Mouse (Mus musculus): ENCODE measurements around the gene Bcorl1.
"Not testable (repeated sequence)": the region's sequence is repeated elsewhere in the genome, so short reads cannot be mapped to it uniquely, and the experiment has no call there.

Bcorl1 gene

GRCm38 (mm10) chrX:48389380-48389779 is 48.2 kb downstream of the Bcorl1 start:
- DNase-seq (ENCODE audit: low spot score in 2 of 2): no peak

GRCm38 (mm10) chrX:48399994-48400393 is 58.8 kb downstream of the Bcorl1 start:
- DNase-seq (ENCODE audit: low spot score in 2 of 2): no peak

DNA sequence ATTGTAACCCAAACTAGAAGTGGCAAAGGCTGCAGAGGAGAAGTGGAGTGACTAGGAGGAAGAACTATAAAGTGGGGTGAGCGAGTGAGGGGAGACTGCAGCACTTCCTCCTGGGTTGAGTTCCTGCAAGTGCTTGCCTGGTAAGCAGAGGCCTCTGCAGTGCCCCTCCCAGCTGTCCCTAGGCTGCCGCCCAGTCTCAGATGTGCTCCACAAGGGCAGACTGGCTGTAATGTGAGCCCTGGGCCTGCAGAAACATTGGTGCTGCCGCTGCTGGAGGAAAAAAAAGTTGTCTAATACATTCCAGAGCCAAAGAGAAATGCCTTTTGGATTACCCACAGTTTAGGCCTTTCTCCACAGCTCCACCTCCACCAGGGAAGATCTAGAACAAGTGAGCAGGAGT is 64.0 kb downstream of the Bcorl1 start:
- no peak for DNase-seq (ENCODE audit: low spot score in 2 of 2)

DNA sequence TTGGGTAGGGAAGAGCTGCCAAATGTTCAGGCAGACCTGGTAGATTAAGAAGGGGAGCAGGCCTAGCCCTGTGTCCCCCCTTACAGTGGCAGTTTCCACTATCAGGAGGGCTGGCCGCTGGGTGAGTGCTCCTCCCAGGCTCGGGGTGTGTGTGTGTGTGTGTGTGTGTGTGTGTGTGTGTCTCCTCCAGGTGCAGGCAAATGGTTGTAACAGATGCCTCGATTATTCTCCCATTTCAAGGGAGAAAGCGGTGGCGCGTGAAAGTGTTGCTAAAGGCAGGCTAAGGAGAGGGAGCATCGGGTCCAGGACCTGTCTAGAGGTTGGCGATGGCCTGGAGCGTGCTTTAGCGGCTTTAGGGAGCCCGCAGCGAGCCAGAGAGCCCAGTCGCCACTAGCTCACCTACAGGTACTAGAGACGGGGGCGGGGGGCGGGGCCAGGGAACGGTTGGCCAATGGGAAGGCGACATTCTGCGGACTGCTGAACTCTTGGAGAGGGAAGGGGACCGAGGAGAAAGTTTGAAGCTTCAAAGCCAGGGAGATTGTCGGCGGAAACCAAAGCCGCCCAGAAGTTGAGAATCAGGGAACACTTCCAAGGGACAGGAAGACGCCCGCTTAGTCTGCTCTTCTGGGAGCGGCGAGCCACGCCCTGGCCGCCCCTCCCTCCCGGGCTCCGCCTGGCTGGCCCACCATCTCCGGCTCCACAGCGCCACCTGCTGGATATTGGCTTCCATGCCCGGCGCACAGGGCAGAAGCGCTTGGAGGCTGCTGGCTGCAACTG is 68.6 kb downstream of the Bcorl1 start:
- peak; percentile 91 to 92 for DNase-seq (ENCODE audit: low spot score in 2 of 2)

GRCm38 (mm10) chrX:48410388-48410776 is 69.2 kb downstream of the Bcorl1 start:
- no peak for DNase-seq (ENCODE audit: low spot score in 2 of 2)

DNA sequence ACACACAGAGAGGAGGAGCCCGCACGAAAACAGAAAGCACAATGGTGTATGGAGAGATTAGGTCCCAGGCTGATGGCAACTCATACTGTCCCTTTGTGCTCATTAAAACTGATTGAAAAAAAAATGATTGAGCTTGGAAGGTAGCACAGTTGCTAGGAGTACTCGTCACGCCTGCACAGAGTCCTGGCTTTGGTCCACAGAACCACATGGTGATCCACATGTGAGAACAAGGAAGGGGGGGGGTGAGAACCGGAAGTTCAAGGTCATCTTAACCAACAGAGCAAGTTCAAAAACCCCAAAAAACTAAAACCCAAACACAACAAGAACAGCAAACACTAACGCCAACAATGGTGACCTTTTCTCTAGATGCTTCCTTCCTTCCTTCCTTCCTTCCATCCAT is 71.5 kb downstream of the Bcorl1 start:
- no peak for DNase-seq (ENCODE audit: low spot score in 2 of 2)

- DNase-seq (ENCODE audit: low spot score in 2 of 2): no peak
These were observed 73.1 kb downstream of the Bcorl1 start for GRCm38 (mm10) chrX:48414291-48414690.

DNA sequence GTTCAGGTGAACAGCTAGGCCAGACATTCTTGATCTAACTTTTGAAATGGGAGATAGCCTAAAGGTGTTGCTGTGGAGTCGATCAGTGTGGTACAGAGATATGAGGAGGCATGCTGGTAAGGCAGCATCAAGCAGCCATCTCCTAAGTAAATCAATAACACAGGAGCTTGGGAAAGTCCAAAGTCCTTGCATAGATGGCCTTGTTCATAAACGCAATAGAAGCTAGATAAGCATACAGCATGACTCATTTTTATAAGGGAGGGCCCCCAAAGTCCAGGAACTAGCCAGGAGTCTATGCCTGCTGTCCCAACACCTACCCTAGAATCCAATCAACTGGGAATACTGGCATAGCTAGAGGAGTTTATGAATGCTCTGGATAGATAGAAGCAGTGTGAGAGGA is 77.3 kb downstream of the Bcorl1 start:
- no peak for DNase-seq (ENCODE audit: low spot score in 2 of 2)

DNA sequence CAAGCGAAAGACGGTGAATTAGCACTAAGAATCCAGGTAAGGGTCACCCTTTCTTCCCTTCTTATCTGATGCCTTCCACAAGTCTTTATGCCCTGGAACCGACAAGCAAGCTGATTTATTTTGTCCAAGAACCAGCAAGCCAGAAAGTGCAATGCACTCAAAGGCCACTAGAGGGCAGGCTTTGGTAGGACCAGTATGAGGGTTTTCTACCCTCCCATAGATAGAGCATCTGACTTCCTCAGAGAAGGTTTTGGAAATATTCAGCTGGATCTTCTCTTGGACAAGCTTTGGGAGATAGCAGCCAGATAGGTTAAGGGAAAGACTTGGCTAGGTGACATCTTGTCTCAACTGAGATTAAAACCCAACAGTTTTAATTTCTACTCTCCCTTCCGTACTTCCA is 81.8 kb downstream of the Bcorl1 start:
- peak; percentile 51 to 78 for DNase-seq (ENCODE audit: low spot score in 2 of 2)

GRCm38 (mm10) chrX:48423671-48424070 is 82.5 kb downstream of the Bcorl1 start:
- DNase-seq (ENCODE audit: low spot score in 2 of 2): no peak

GRCm38 (mm10) chrX:48424583-48424982 is 83.4 kb downstream of the Bcorl1 start:
- peak; percentile 18 to 60 for DNase-seq (ENCODE audit: low spot score in 2 of 2)

DNA sequence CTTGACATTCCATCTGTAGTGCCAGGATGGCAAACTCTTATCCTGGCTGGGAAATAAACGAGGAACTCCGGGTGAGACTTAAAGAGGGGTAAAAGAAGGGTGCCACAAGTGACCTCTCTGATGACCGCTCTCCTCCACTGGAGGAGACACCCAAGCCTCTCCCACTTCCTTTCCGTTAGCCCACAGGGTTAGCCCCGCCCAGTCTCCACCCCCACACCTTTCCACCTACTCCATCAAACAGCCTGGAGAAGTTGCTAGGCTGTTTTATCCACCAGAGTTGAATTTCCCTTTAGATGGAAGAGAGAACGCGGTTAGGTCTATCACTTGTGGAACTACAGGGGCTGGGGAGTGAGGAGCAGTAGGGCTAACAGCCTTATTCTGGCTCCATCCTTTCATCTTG is 84.1 kb downstream of the Bcorl1 start:
- peak; percentile 20 to 53 for DNase-seq (ENCODE audit: low spot score in 2 of 2)

- DNase-seq (ENCODE audit: low spot score in 2 of 2): no peak
These were observed 87.1 kb downstream of the Bcorl1 start for GRCm38 (mm10) chrX:48428241-48428640.

DNA sequence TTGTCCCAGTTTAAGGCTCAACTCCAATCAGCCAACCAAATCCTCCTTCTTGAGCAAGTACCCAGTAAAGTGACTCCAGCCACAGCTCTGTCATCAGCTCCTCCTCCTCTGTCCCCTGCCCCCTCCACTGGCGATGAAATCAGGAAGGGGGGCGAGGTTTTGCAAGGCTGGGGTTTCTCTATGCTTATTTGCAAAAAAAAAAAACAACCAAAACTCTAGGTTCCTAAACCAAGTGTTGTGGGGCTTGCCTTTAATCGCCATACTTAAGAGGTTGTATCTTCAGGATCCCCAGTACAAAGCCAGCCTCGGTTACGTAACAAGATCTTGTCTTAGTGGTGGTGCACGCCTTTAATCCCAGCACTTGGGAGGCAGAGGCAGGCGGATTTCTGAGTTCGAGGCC is 87.5 kb downstream of the Bcorl1 start:
- DNase-seq (ENCODE audit: low spot score in 2 of 2): no peak

DNA sequence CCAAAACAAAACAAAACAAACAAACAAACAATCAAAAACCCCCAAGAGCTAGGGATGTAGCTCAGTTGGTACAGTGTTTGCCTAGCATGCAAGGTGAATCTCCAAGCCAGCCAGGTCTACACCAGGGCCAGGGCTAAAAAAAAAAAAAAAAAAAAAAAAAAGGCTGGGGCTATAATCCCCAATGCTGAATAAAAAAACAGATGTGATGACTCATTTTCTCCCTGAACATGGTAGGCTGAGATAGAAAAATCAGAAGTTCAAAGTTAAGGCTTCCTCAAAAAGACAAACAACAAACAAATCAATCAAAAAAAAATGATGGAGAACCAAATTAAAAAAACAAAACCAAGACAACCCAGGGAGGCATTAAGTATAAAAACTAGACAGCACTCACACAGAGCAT is 87.9 kb downstream of the Bcorl1 start:
- DNase-seq (ENCODE audit: low spot score in 2 of 2): no peak

DNA sequence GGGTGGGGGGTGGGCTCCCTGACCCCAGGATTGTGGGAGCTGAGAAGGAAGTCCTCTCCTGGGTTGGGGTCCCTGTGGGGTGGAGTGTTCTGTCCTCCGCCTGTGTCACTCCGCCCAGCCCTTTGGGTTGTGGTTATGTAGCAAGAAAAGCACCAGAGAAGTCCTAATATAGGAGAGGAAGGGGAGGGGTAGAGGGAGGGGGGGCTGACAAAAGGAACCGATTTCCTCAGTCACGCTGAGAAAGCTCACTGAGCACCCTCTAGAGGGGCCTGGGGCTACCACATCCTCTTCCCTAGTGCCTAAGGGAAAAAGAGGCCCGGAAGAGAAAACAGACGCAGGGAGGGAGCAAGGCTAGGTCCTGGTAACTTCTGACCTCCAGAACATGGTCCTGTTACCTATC is 88.4 kb downstream of the Bcorl1 start:
- DNase-seq (ENCODE audit: low spot score in 2 of 2): peak in 1 of 2 experiments; percentile 38

- peak in 1 of 2 experiments; percentile 15 for DNase-seq (ENCODE audit: low spot score in 2 of 2)
These were observed 91.7 kb downstream of the Bcorl1 start for GRCm38 (mm10) chrX:48432599-48433526.

- peak; percentile 37 to 82 for DNase-seq (ENCODE audit: low spot score in 2 of 2)
These were observed 92.4 kb downstream of the Bcorl1 start for GRCm38 (mm10) chrX:48433527-48433899.

GRCm38 (mm10) chrX:48434251-48434650 is 93.1 kb downstream of the Bcorl1 start:
- no peak for DNase-seq (ENCODE audit: low spot score in 2 of 2)

DNA sequence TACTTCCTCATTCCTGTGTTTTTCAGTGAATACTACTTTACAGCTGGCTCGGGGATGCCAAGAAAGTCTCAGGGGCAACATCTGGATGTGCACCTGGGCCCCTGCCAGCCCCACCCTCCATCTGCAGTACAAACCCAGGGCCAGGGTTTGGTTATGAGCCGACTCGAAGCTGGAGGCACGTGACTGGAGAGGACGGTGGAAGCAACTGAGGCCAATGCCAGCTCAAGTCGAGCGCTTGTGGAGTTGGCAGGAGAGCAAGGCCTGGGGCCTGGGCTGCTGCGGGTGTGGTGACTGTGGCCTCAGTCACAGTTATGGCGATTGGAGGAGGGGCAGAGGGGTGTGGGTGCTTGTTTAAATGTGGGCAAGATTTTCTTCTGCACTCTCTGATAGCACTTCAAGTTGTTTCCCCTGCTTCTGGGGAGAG is 94.3 kb downstream of the Bcorl1 start:
- peak in 1 of 2 experiments; percentile 28 for DNase-seq (ENCODE audit: low spot score in 2 of 2)

DNA sequence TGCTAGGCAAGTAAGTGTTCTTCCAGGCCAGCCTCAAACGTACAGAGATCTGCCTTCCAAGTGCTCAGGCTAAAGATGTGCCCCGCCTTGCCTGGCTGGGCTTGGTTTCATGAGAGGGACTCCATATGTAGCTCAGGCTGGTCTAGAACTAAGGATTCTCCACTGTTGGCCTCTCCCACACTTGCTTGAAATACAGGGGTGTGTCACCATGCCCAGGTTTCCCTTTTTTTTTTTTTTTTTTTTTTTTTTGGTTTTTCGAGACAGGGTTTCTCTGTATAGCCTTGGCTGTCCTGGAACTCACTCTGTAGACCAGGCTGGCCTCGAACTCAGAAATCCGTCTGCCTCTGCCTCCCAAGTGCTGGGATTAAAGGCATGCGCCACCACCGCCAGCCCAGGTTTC is 94.9 kb downstream of the Bcorl1 start:
- DNase-seq (ENCODE audit: low spot score in 2 of 2): not testable (repeated sequence)

- DNase-seq (ENCODE audit: low spot score in 2 of 2): peak in 1 of 2 experiments; percentile 48
These were observed 97.9 kb downstream of the Bcorl1 start for GRCm38 (mm10) chrX:48439036-48439435.

GRCm38 (mm10) chrX:48441548-48441947 is 100.4 kb downstream of the Bcorl1 start:
- DNase-seq (ENCODE audit: low spot score in 2 of 2): peak in 1 of 2 experiments; percentile 21
